Mouse (Mus musculus): ENCODE results near the gene Ahrr.

Ahrr gene

GRCm38 (mm10) chr13:74245214-74245898 lies 46.8 kb downstream of the Ahrr start:
- peak; percentile 33 for DNase-seq (ENCODE audit: low read depth, low spot score)

- DNase-seq (ENCODE audit: low read depth, low spot score) = no peak
Measured at GRCm38 (mm10) chr13:74237574-74237973, 54.6 kb downstream of the Ahrr start.

- DNase-seq (ENCODE audit: low read depth, low spot score) = no peak
Measured at GRCm38 (mm10) chr13:74220659-74221058, 71.5 kb downstream of the Ahrr start.

GRCm38 (mm10) chr13:74218441-74218840 lies 73.7 kb downstream of the Ahrr start:
- DNase-seq (ENCODE audit: low read depth, low spot score) = no peak

- DNase-seq (ENCODE audit: low read depth, low spot score) = no peak
Measured at GRCm38 (mm10) chr13:74208986-74209345, 83.2 kb downstream of the Ahrr start.

- peak; percentile 88 for DNase-seq (ENCODE audit: low read depth, low spot score)
Measured at GRCm38 (mm10) chr13:74208317-74208985, 83.7 kb downstream of the Ahrr start, which contains the start of gene Exoc3. TSS of gene Exoc3 (minus strand) at chr13:74208732.

GRCm38 (mm10) chr13:74196451-74196850 lies 95.7 kb downstream of the Ahrr start:
- DNase-seq (ENCODE audit: low read depth, low spot score) = no peak

- peak; percentile 57 for DNase-seq (ENCODE audit: low read depth, low spot score)
Measured at GRCm38 (mm10) chr13:74192613-74193012, 99.5 kb downstream of the Ahrr start.

GRCm38 (mm10) chr13:74183011-74183695 lies 109.0 kb downstream of the Ahrr start:
- no peak for DNase-seq (ENCODE audit: low read depth, low spot score)

GRCm38 (mm10) chr13:74172036-74172435 lies 120.1 kb downstream of the Ahrr start:
- no peak for DNase-seq (ENCODE audit: low read depth, low spot score)

GRCm38 (mm10) chr13:74169446-74170164 lies 122.5 kb downstream of the Ahrr start:
- no peak for DNase-seq (ENCODE audit: low read depth, low spot score)

GRCm38 (mm10) chr13:74167492-74167891 lies 124.6 kb downstream of the Ahrr start:
- DNase-seq (ENCODE audit: low read depth, low spot score) = no peak

- DNase-seq (ENCODE audit: low read depth, low spot score) = no peak
Measured at GRCm38 (mm10) chr13:74167057-74167413, 125.1 kb downstream of the Ahrr start.

GRCm38 (mm10) chr13:74166348-74167056 lies 125.6 kb downstream of the Ahrr start:
- peak; percentile 34 for DNase-seq (ENCODE audit: low read depth, low spot score)

All from ES-CJ7 (cell line).